Comparison of ENCODE assay signal across 15 mouse cellular contexts in the genomic region with DNA sequence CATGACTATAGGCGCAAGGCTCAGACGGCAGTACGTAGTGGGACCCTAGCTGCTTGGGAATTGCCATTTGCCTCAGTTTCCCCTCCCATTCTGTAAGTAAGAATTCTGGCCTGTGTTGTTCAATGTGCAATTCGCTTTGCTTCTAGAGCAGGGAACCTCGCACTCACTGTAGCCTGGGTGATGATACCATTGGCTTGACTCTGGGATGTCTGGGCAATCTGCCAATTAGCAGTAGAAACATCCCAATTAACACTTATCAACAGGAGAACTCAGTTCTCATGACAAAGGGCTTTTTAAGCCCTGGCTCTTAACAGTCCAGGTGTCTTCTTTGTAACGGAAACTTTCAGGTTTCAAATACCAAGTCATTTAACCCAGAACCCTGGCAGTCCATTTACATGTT.
DNase-seq lines count a peak whose midpoint lies in the region; ATAC-seq and TF ChIP-seq lines count a peak whose summit lies in the region.
"Had no signal": no experiment of that assay in that cellular context is flagged by ENCODE, and none has a peak within 500 bp of the region (broad histone marks: within the 10 kb centered on the region; RNA-seq: fewer than 3 reads in every experiment).

No protein-coding gene starts in this region.

- H3K27ac ChIP-seq in forebrain, embryonic 12.5 days: no peak overlapping the region
- H3K27ac ChIP-seq in forebrain, embryonic 11.5 days (ENCODE audit: low read depth, low read length): no peak overlapping the region
- no peak overlapping the region for H3K27ac ChIP-seq in midbrain, postnatal 0 days (ENCODE audit: low read depth, low read length)
- H3K27ac ChIP-seq in midbrain, embryonic 15.5 days: no peak overlapping the region
- H3K27ac ChIP-seq: midbrain, embryonic 10.5 days had no signal

- no peaks in the 10 kb centered on the region for H3K36me3 ChIP-seq in forebrain, embryonic 12.5 days (replicated peaks)
- H3K36me3 ChIP-seq in forebrain, embryonic 11.5 days (ENCODE audit: control insufficient read depth, insufficient read depth, low read length): no peaks in the 10 kb centered on the region
- no peaks in the 10 kb centered on the region for H3K36me3 ChIP-seq in midbrain, postnatal 0 days (ENCODE audit: insufficient read depth, low read length)
- H3K36me3 ChIP-seq in midbrain, embryonic 15.5 days (replicated peaks): no peaks in the 10 kb centered on the region
- H3K36me3 ChIP-seq: G1E; midbrain, embryonic 10.5 days had no signal

- ATAC-seq in forebrain, embryonic 12.5 days (ENCODE audit: low FRiP score): peak; percentile 33; the same call in 1 of the 2 replicates
- ATAC-seq in forebrain, embryonic 11.5 days (replicated peaks; ENCODE audit: low FRiP score): no peak
- 0 out of 2 replicates have a peak, but pooled peaks have one; percentile 23 for ATAC-seq in midbrain, postnatal 0 days (ENCODE audit: low FRiP score)
- ATAC-seq in midbrain, embryonic 15.5 days (replicated peaks): no peak
- ATAC-seq: lung, postnatal 0 days had no signal

- no peak for TF ChIP-seq POLR2A in brain, embryonic 14.5 days (IDR thresholded peaks at IDR 0.05; ENCODE audit: borderline replicate concordance, extremely low read depth, insufficient read depth, insufficient read length, poor library complexity, severe bottlenecking)

- H3K9ac ChIP-seq in forebrain, embryonic 12.5 days: no peak overlapping the region
- H3K9ac ChIP-seq in forebrain, embryonic 11.5 days (ENCODE audit: low read length): no peak overlapping the region
- no peak overlapping the region for H3K9ac ChIP-seq in midbrain, postnatal 0 days (replicated peaks; ENCODE audit: low read length, poor library complexity, severe bottlenecking)
- no peak overlapping the region for H3K9ac ChIP-seq in midbrain, embryonic 15.5 days

- H3K4me2 ChIP-seq in forebrain, embryonic 12.5 days: no peak overlapping the region
- H3K4me2 ChIP-seq in forebrain, embryonic 11.5 days (ENCODE audit: low read depth, low read length, severe bottlenecking): no peak overlapping the region
- H3K4me2 ChIP-seq in midbrain, postnatal 0 days (ENCODE audit: low read depth, low read length, poor library complexity, severe bottlenecking): no peak overlapping the region
- no peak overlapping the region for H3K4me2 ChIP-seq in midbrain, embryonic 15.5 days

- peaks cover 12% of the 10 kb centered on the region for H3K4me1 ChIP-seq in forebrain, embryonic 12.5 days
- 0 out of 2 replicates have a peak, but pooled peaks cover 2% of the 10 kb centered on the region for H3K4me1 ChIP-seq in forebrain, embryonic 11.5 days (replicated peaks; ENCODE audit: control insufficient read depth, insufficient read depth, low read length)
- H3K4me1 ChIP-seq in midbrain, postnatal 0 days (ENCODE audit: insufficient read depth, low read length): 0 out of 2 replicates have a peak, but pooled peaks cover 3% of the 10 kb centered on the region
- peaks cover 4% of the 10 kb centered on the region; the same call in 1 of the 2 replicates for H3K4me1 ChIP-seq in midbrain, embryonic 15.5 days

- no peak for TF ChIP-seq CTCF in midbrain, postnatal 0 days (IDR thresholded peaks at IDR 0.05)
- TF ChIP-seq CTCF in brain, embryonic 14.5 days (IDR thresholded peaks at IDR 0.05; ENCODE audit: borderline replicate concordance, extremely low read depth, insufficient read depth, insufficient read length): no peak

- WGBS in forebrain, embryonic 12.5 days: 66% methylated on average over 6 of the region's 6 CpGs
- WGBS in forebrain, embryonic 11.5 days: 73% methylated on average over 6 of the region's 6 CpGs
- WGBS in midbrain, postnatal 0 days: 69% methylated on average over 6 of the region's 6 CpGs
- 72% methylated on average over 6 of the region's 6 CpGs for WGBS in midbrain, embryonic 15.5 days

- no peak for DNase-seq in forebrain, embryonic 11.5 days (ENCODE audit: low spot score)
- peak; percentile 73 for DNase-seq in midbrain, postnatal 0 days (ENCODE audit: low spot score)
- DNase-seq in brain, embryonic 14.5 days (ENCODE audit: low read depth): peak; percentile 89
- peak; percentile 37 to 38 for DNase-seq in layer of hippocampus, postnatal 10 days (ENCODE audit: low spot score in 2 of 2)
- DNase-seq in B cell, adult 2 months: no peak
- DNase-seq in kidney, postnatal 14 days: no peak
- DNase-seq: heart, postnatal 36 days; kidney, adult 11 months; liver; right cerebral cortex, postnatal 25 days had no signal

- no peak overlapping the region for H3K4me3 ChIP-seq in forebrain, embryonic 12.5 days (replicated peaks)
- no peak overlapping the region for H3K4me3 ChIP-seq in forebrain, embryonic 11.5 days (ENCODE audit: low read depth, low read length)
- no peak overlapping the region for H3K4me3 ChIP-seq in midbrain, postnatal 0 days (ENCODE audit: low read depth, low read length)
- no peak overlapping the region for H3K4me3 ChIP-seq in midbrain, embryonic 15.5 days
- H3K4me3 ChIP-seq: midbrain, embryonic 10.5 days had no signal

- H3K9me3 ChIP-seq in forebrain, embryonic 12.5 days: no peaks in the 10 kb centered on the region
- H3K9me3 ChIP-seq in forebrain, embryonic 11.5 days (ENCODE audit: control insufficient read depth, low read length): no peaks in the 10 kb centered on the region
- H3K9me3 ChIP-seq in midbrain, postnatal 0 days (ENCODE audit: low read length): no peaks in the 10 kb centered on the region
- no peaks in the 10 kb centered on the region for H3K9me3 ChIP-seq in midbrain, embryonic 15.5 days
- H3K9me3 ChIP-seq: G1E; midbrain, embryonic 10.5 days had no signal

- H3K27me3 ChIP-seq in forebrain, embryonic 12.5 days: no peaks in the 10 kb centered on the region
- no peaks in the 10 kb centered on the region for H3K27me3 ChIP-seq in forebrain, embryonic 11.5 days (ENCODE audit: control insufficient read depth, insufficient read depth, low read length)
- no peaks in the 10 kb centered on the region for H3K27me3 ChIP-seq in midbrain, postnatal 0 days (ENCODE audit: insufficient read depth, low read length)
- no peaks in the 10 kb centered on the region for H3K27me3 ChIP-seq in midbrain, embryonic 15.5 days (replicated peaks)

Comparison
In these comparisons a context has a peak if more than half of its experiments do, and no peak if none do; other contexts are left out.
1. ATAC-seq: peak in forebrain, embryonic 12.5 days (single experiment) and midbrain, postnatal 0 days (single experiment); none in forebrain, embryonic 11.5 days (single experiment) and midbrain, embryonic 15.5 days (single experiment).
2. DNase-seq: peak in midbrain, postnatal 0 days (single experiment), brain, embryonic 14.5 days (single experiment) and layer of hippocampus, postnatal 10 days (2 of 2); none in forebrain, embryonic 11.5 days (single experiment), B cell, adult 2 months (0 of 2) and kidney, postnatal 14 days (single experiment).